Mouse (Mus musculus) erythroblast, embryonic 14.5 days (primary cell): ENCODE data around the gene Wdr83os.

Source experiments
- GATA1 ChIP-seq: IDR thresholded peaks from 2 replicates; pipeline ENCODE4 v1.6.1; 2012; ENCODE audit warnings: low read length, inconsistent platforms, mixed read lengths
- TAL1 ChIP-seq: IDR thresholded peaks from 3 replicates; pipeline ENCODE4 v1.6.1; 2012; ENCODE audit warnings: low read length, inconsistent platforms, mixed read lengths

DNA sequence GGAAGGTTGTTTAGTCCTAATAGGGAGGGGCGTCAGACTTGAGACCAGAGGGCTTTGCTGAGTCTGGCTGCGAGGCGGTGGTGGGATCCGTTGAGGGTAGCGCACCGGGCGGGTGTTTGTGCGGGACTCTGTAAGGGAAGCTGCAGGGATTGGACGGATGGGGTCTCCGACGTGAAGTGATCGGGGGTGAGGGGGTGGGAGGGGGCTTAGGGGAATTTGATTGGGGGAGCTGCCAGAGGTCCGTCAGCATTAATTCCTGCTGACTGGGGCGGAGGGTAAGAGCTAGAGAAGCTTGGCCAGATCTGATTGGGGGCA, 43.2 kb upstream of the Wdr83os start:
- TF ChIP-seq GATA1 (no peak), TAL1 (no peak)
